15 mouse cellular contexts compared by ENCODE assay signal in genomic region chr13:34205216-34205615, GRCm38 (mm10).
"Had no signal": no experiment of that assay in that cellular context is flagged by ENCODE, and none has a peak within 500 bp of the region (broad histone marks: within the 10 kb centered on the region; RNA-seq: fewer than 3 reads in every experiment).

No protein-coding gene starts in this region.

- H3K4me2 ChIP-seq: limb, embryonic 12.5 days; limb, embryonic 15.5 days; liver, embryonic 13.5 days; midbrain, embryonic 11.5 days; stomach, embryonic 15.5 days had no signal

- ATAC-seq: intestine, embryonic 16.5 days had no signal

- H3K27ac ChIP-seq: kidney, postnatal 0 days; limb, embryonic 12.5 days; limb, embryonic 15.5 days; liver, embryonic 13.5 days; stomach, embryonic 15.5 days had no signal

- H3K36me3 ChIP-seq: limb, embryonic 12.5 days; limb, embryonic 15.5 days; stomach, embryonic 15.5 days had no signal

- H3K4me3 ChIP-seq: limb, embryonic 12.5 days; limb, embryonic 15.5 days; liver, embryonic 13.5 days; stomach, embryonic 15.5 days had no signal

- H3K9ac ChIP-seq: limb, embryonic 12.5 days; limb, embryonic 15.5 days; liver, embryonic 13.5 days; stomach, embryonic 15.5 days had no signal

- H3K27me3 ChIP-seq: limb, embryonic 12.5 days; limb, embryonic 15.5 days; liver, embryonic 13.5 days; stomach, embryonic 15.5 days had no signal

- H3K4me1 ChIP-seq: limb, embryonic 15.5 days; liver, embryonic 13.5 days had no signal

- DNase-seq: kidney, adult 8-10 months; kidney, postnatal 4 days; left cerebral cortex, postnatal 4 days; liver, embryonic 13.5 days; lung, adult 2 months; lung, postnatal 14 days; lung, postnatal 4 days; midbrain, embryonic 14.5 days; thymus, postnatal 25 days had no signal

- H3K9me3 ChIP-seq: limb, embryonic 12.5 days; limb, embryonic 15.5 days; liver, embryonic 13.5 days; stomach, embryonic 15.5 days had no signal
